Mouse (Mus musculus) skeletal muscle tissue, adult 2 months (tissue): ENCODE results near the gene Trim37.
"Not testable (repeated sequence)": the region's sequence is repeated elsewhere in the genome, so short reads cannot be mapped to it uniquely, and the experiment has no call there.

Experiments used
- DNase-seq: peaks from one replicate; pipeline ENCODE4 v3.0.0-alpha.2; 2012; ENCODE audit warnings: low read depth, low spot score

Trim37 gene

GRCm38 (mm10) chr11:87227056-87227455, 100.2 kb downstream of the Trim37 start:
- no peak for DNase-seq

GRCm38 (mm10) chr11:87233377-87233776, 106.5 kb downstream of the Trim37 start:
- DNase-seq = no peak

- no peak for DNase-seq
Observed at GRCm38 (mm10) chr11:87234743-87235485, 108.0 kb downstream of the Trim37 start.

GRCm38 (mm10) chr11:87235486-87235872, 108.6 kb downstream of the Trim37 start:
- no peak for DNase-seq

GRCm38 (mm10) chr11:87238891-87239530, 112.1 kb downstream of the Trim37 start:
- no peak for DNase-seq

GRCm38 (mm10) chr11:87240141-87240832, 113.4 kb downstream of the Trim37 start:
- no peak for DNase-seq

- no peak for DNase-seq
Observed at GRCm38 (mm10) chr11:87240833-87241215, 113.9 kb downstream of the Trim37 start.

- DNase-seq = no peak
Observed at GRCm38 (mm10) chr11:87241256-87241655, 114.4 kb downstream of the Trim37 start.

GRCm38 (mm10) chr11:87245171-87245840, 118.4 kb downstream of the Trim37 start:
- DNase-seq = no peak

- DNase-seq = no peak
Observed at GRCm38 (mm10) chr11:87246107-87246651, 119.3 kb downstream of the Trim37 start.

GRCm38 (mm10) chr11:87246724-87247493, 120.0 kb downstream of the Trim37 start:
- DNase-seq = no peak

GRCm38 (mm10) chr11:87247494-87247866, 120.6 kb downstream of the Trim37 start:
- DNase-seq = no peak

GRCm38 (mm10) chr11:87250132-87250531, 123.3 kb downstream of the Trim37 start:
- no peak for DNase-seq

- DNase-seq = no peak
Observed at GRCm38 (mm10) chr11:87253294-87253693, 126.4 kb downstream of the Trim37 start.

- DNase-seq = no peak
Observed at GRCm38 (mm10) chr11:87254149-87254548, 127.3 kb downstream of the Trim37 start.

GRCm38 (mm10) chr11:87257282-87257681, 130.4 kb downstream of the Trim37 start:
- DNase-seq = no peak

GRCm38 (mm10) chr11:87259792-87260191, 132.9 kb downstream of the Trim37 start:
- no peak for DNase-seq

- not testable (repeated sequence) for DNase-seq
Observed at GRCm38 (mm10) chr11:87261705-87262104, 134.8 kb downstream of the Trim37 start.

GRCm38 (mm10) chr11:87263946-87264345, 137.1 kb downstream of the Trim37 start:
- DNase-seq = no peak

GRCm38 (mm10) chr11:87266246-87266645, 139.4 kb downstream of the Trim37 start:
- DNase-seq = no peak

GRCm38 (mm10) chr11:87268803-87269202, 141.9 kb downstream of the Trim37 start:
- DNase-seq = no peak
